Mouse (Mus musculus): ENCODE data around the gene Pls3.

DNA sequence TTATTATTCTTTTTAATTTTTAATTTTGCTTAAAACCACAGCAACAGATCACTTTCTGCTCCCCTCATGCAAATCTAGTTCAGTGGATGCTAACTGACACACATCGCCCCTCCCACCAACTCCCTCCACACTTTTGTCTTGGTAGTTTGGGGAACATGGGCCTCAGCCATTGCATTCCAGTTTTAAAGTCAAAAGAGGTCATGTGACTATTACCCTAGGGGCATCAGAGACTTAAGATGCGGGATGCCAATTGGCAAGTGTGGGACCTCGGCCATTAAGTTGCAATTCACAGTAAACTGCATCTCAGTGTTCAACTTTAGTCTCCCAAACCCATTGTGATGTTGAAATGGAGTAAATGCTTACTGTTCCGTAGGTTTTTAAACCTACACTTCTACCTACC lies 1.7 kb downstream of the Pls3 start:
- TF ChIP-seq GATA1 (IDR thresholded peaks at IDR 0.05; ENCODE audit: low read length): no peak
- no peak for TF ChIP-seq TAL1 (IDR thresholded peaks at IDR 0.05; ENCODE audit: low read length)

All from erythroblast, embryonic 14.5 days (primary cell).